Mouse (Mus musculus) neural tube, embryonic 15.5 days (tissue): ENCODE measurements around the gene Cfap299. TPM values are rescaled to one million over a fixed set of nuclear protein-coding genes. Genes with fewer than 3 reads are reported as not detected.

Source experiments
- ATAC-seq: fragments of 200-750 bp; cut with Nextera tagmentation; 2 replicates; pipeline ENCODE4 v1.8.0; 2017; ENCODE audit warnings: mild to moderate bottlenecking, moderate TSS enrichment, moderate library complexity; ENCODE audit not compliant: low FRiP score
- H3K27ac ChIP-seq: fragments of 300-500 bp; sonication (generic); replicated peaks from 2 replicates; pipeline ENCODE4 v1.5.1; 2015; ENCODE audit warnings: mild to moderate bottlenecking, inconsistent platforms
- H3K27me3 ChIP-seq: fragments of 300-500 bp; sonication (generic); replicated peaks from 2 replicates; pipeline ENCODE4 v1.6.1; 2015; ENCODE audit warnings: inconsistent platforms
- H3K36me3 ChIP-seq: fragments of 300-500 bp; sonication (generic); 2 replicates; pipeline ENCODE4 v1.6.1; 2015; ENCODE audit warnings: inconsistent platforms
- H3K4me1 ChIP-seq: fragments of 300-500 bp; sonication (generic); 2 replicates; pipeline ENCODE4 v1.6.1; 2015; ENCODE audit warnings: inconsistent platforms
- H3K4me2 ChIP-seq: fragments of 300-500 bp; sonication (generic); 2 replicates; pipeline ENCODE4 v1.6.1; 2015; ENCODE audit warnings: inconsistent platforms, mild to moderate bottlenecking, moderate library complexity
- H3K4me3 ChIP-seq: fragments of 300-500 bp; sonication (generic); replicated peaks from 2 replicates; pipeline ENCODE4 v1.5.1; 2015; ENCODE audit warnings: mild to moderate bottlenecking, inconsistent platforms
- H3K9ac ChIP-seq: fragments of 300-500 bp; sonication (generic); replicated peaks from 2 replicates; pipeline ENCODE4 v1.6.1; 2015; ENCODE audit warnings: mild to moderate bottlenecking, inconsistent platforms
- H3K9me3 ChIP-seq: fragments of 300-500 bp; sonication (generic); replicated peaks from 2 replicates; pipeline ENCODE4 v1.6.1; 2016; ENCODE audit warnings: inconsistent platforms
- WGBS: fragments of 180-500 bp; shearing (Covaris S2); methylation state at CpG from one replicate; pipeline ENCODE4 v1.1.7; 2015; ENCODE audit warnings: mixed read lengths; 5-methylcytosine and 5-hydroxymethylcytosine counted together
- polyA plus RNA-seq: library from polyadenylated mRNA; unstranded; fragments of >200 nt; fragmentation: Nextera tagmentation; extraction: Ambion mirVana; gene quantifications from 2 replicates; pipeline ENCODE4 v1.2.1, GENCODE M21; 2015

The Cfap299 gene
- polyA plus RNA-seq, 1 experiment from 2014 or later, result 1.9 TPM

- H3K27me3 ChIP-seq, result no peaks in the 10 kb centered on the region
- no peak within 1 kb of the TSS for H3K27ac ChIP-seq
- H3K4me1 ChIP-seq, result no peaks in the 10 kb centered on the region
- H3K4me2 ChIP-seq, result no peak within 1 kb of the TSS
- no peaks in the 10 kb centered on the region for H3K9me3 ChIP-seq
- no peak within 1 kb of the TSS for H3K9ac ChIP-seq
- no peak for ATAC-seq
- no peaks in the 10 kb centered on the region for H3K36me3 ChIP-seq
- H3K4me3 ChIP-seq, result no peak within 1 kb of the TSS
Measured at GRCm38 (mm10) chr5:98552395-98552794, 223.3 kb downstream of the Cfap299 start, which contains the start of gene Gm11111. Gene Gm11111, plus strand, starts transcription at chr5:98552695.

DNA sequence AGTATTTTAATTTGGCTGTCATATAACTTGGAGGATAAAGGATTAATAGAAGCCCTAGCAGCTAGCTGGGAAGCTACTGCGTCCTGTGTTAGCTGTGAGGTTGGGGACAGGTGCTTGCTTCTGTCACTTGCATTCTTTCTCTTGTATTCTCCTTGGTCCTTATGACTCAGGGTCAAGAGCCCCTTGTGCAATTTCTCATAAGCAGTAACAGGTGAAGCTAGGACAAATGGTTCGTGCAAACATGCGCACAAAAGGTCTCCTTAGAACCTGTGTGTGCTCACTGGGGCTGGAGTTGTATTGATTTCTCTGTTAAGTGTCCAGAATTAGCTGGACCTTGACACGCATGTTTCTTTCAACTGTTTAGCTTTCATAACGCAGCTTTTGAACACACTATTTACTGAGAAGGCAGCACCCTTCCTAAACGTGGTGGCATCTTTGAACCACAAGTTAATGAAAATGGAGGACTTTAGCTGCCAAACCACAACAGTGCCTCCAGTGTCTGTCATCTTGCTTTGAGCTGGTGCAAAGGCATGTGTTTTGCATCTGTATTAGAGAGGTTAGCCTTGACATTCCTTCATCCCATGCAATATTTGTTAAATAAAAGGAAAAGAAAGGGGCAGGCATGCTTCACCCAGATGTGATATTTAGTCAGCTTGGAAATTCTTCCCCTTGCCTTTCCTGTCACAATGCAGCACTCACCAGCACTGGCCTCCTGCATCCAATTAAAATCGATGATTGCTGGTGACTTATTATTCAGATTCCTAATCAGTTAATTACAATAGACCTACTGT is 223.9 kb downstream of the Cfap299 start:
- Histone ChIP-seq H3K27me3 (no peaks in the 10 kb centered on the region), H3K9me3 (no peaks in the 10 kb centered on the region), H3K9ac (no peak overlapping the region), H3K4me1 (no peaks in the 10 kb centered on the region), H3K36me3 (no peaks in the 10 kb centered on the region), H3K4me3 (no peak overlapping the region), H3K27ac (no peak overlapping the region), H3K4me2 (no peak overlapping the region)
- WGBS, result 76% methylated on average over 7 of the region's 7 CpGs
- ATAC-seq, result no peak

DNA sequence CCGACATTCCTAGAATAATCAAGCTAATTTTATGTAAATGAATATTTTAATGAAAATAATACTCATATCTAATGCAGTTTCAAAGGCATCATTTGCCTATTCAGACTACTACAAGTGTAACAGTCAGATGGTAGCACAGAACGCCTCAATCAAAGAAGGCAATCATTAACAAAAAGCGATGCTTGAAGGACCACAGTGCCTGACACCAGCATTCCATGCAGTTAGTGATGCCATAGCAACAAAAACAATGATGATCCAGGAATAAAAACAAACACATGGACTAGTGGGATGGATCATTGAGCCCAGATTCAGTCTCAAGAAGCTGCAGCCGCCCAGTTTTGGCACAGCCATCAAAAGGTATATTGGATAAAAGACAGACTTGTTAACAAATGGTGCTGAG is 232.2 kb downstream of the Cfap299 start:
- Histone ChIP-seq H3K4me2 (no peak overlapping the region), H3K4me1 (0 out of 2 replicates have a peak, but pooled peaks cover 4% of the 10 kb centered on the region), H3K4me3 (no peak overlapping the region), H3K27me3 (no peaks in the 10 kb centered on the region), H3K27ac (no peak overlapping the region), H3K36me3 (no peaks in the 10 kb centered on the region), H3K9me3 (no peaks in the 10 kb centered on the region), H3K9ac (no peak overlapping the region)
- WGBS, result 40% methylated on average over 4 of the region's 4 CpGs
- no peak for ATAC-seq

GRCm38 (mm10) chr5:98562806-98563205 is 233.7 kb downstream of the Cfap299 start:
- 73% methylated on average over 9 of the region's 9 CpGs for WGBS
- H3K27ac ChIP-seq, result no peak overlapping the region
- H3K27me3 ChIP-seq, result no peaks in the 10 kb centered on the region

GRCm38 (mm10) chr5:98563801-98564200 is 234.7 kb downstream of the Cfap299 start:
- Histone ChIP-seq H3K27me3 (no peaks in the 10 kb centered on the region), H3K9ac (no peak overlapping the region), H3K4me3 (no peak overlapping the region), H3K4me2 (no peak overlapping the region), H3K4me1 (0 out of 2 replicates have a peak, but pooled peaks cover 4% of the 10 kb centered on the region), H3K36me3 (no peaks in the 10 kb centered on the region), H3K9me3 (no peaks in the 10 kb centered on the region), H3K27ac (no peak overlapping the region)
- 44% methylated on average over 9 of the region's 9 CpGs for WGBS
- no peak for ATAC-seq

More at GRCm38 (mm10) chr5:98562806-98563205, 233.7 kb downstream of the Cfap299 start:
- no peaks in the 10 kb centered on the region for H3K36me3 ChIP-seq
- no peaks in the 10 kb centered on the region for H3K9me3 ChIP-seq
- no peak overlapping the region for H3K4me3 ChIP-seq
- ATAC-seq, result no peak
- H3K4me1 ChIP-seq, result 0 out of 2 replicates have a peak, but pooled peaks cover 4% of the 10 kb centered on the region
- no peak overlapping the region for H3K9ac ChIP-seq
- no peak overlapping the region for H3K4me2 ChIP-seq

DNA sequence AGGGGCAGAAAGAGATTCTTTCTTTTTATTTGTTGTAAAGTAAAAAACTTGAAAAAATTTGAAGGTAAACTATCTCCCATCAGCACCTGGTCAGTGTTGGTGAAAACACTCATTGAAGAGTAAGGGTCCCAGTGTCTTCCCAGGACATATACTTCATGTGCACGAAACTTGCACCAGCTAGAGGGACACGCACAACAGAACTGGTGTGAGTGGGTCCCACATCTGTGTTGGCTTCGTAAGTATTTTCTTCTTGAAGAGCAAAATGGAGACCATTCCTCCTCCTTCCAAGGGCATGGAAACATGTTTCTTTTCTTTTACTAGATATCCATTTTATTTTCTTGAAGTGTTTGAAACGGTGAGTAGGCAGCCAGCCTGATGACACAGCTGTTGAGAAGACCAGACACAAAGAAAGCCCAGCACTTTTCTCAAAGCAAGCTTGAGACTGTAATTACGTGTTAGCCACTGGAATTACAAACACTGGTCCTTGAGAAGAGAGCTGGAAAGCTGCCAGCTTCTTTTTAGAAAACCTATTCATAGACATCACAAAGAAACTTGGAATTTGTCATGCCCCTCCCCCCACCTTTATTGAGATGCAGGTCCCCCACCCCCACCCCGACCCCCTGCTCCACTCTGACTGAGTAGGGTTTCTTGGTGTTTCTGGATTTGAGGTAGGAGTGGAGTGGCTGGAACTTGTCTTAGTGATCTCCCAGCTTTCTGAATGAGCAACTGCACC is 237.5 kb downstream of the Cfap299 start:
- H3K4me2 ChIP-seq, result no peak overlapping the region
- no peak overlapping the region for H3K4me3 ChIP-seq
- H3K9me3 ChIP-seq, result no peaks in the 10 kb centered on the region
- H3K27me3 ChIP-seq, result no peaks in the 10 kb centered on the region
- H3K27ac ChIP-seq, result no peak overlapping the region
- ATAC-seq, result no peak
- no peak overlapping the region for H3K9ac ChIP-seq
- WGBS, result 28% methylated on average over 6 of the region's 6 CpGs
- 0 out of 2 replicates have a peak, but pooled peaks cover 4% of the 10 kb centered on the region for H3K4me1 ChIP-seq
- no peaks in the 10 kb centered on the region for H3K36me3 ChIP-seq

DNA sequence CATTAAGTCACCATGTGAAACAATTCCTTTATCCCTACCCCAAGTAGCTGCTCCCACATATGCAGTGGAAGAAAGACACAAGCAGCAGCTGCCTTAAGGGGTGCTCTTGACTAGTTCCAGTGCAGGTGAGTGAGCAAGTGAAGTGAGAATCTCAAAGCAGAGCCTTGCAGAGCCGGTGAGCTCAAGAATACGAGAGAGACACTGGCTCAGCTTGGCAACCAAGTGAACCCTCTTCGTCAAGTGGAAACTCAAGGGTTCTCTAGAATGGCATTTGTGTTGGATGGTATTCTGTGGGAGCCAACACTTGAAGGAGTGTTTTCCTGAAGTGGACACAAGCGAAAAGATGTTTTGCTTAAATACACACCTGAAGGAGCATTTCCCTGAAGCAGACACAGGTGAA is 239.4 kb downstream of the Cfap299 start:
- H3K4me2 ChIP-seq, result no peak overlapping the region
- no peak overlapping the region for H3K9ac ChIP-seq
- H3K4me3 ChIP-seq, result no peak overlapping the region
- no peak for ATAC-seq
- H3K9me3 ChIP-seq, result no peaks in the 10 kb centered on the region
- H3K36me3 ChIP-seq, result no peaks in the 10 kb centered on the region
- no peaks in the 10 kb centered on the region for H3K27me3 ChIP-seq
- H3K4me1 ChIP-seq, result 0 out of 2 replicates have a peak, but pooled peaks cover 4% of the 10 kb centered on the region
- WGBS, result 94% methylated on average over 4 of the region's 4 CpGs
- no peak overlapping the region for H3K27ac ChIP-seq

DNA sequence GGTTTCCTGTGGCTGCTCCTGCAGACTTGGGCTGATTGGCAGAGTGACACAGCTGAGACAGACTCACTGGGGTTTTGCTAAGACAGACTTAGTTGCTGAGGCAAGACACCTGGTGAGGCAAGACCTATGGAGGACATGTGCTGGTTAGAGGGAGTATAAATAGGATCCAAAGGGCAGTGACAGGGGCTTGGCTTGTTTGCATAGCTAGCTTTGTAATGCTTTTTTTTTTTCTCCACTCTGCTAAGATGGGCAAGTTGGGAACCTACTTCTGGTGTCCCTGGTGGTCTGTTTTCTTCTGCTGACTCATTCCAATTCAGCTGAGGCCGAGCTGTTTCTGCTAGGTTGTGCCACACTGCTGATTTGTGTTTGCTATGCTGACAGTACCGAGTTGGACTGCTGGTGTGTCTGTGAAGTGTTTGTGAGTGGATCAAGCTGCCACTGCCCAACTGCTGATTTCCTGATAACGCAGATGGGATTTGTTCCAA is 240.0 kb downstream of the Cfap299 start:
- Histone ChIP-seq H3K4me2 (no peak overlapping the region), H3K9ac (no peak overlapping the region), H3K27me3 (no peaks in the 10 kb centered on the region), H3K27ac (no peak overlapping the region), H3K4me1 (no peaks in the 10 kb centered on the region), H3K4me3 (no peak overlapping the region), H3K9me3 (no peaks in the 10 kb centered on the region), H3K36me3 (no peaks in the 10 kb centered on the region)
- WGBS, result 78% methylated on average over 3 of the region's 3 CpGs
- ATAC-seq, result no peak

GRCm38 (mm10) chr5:98572392-98572791 is 243.3 kb downstream of the Cfap299 start:
- Histone ChIP-seq H3K4me2 (no peak overlapping the region), H3K27ac (no peak overlapping the region), H3K4me3 (no peak overlapping the region), H3K9ac (no peak overlapping the region), H3K27me3 (no peaks in the 10 kb centered on the region), H3K36me3 (no peaks in the 10 kb centered on the region), H3K4me1 (peaks cover 6% of the 10 kb centered on the region; the same call in 1 of the 2 replicates), H3K9me3 (no peaks in the 10 kb centered on the region)
- 52% methylated on average over 4 of the region's 4 CpGs for WGBS
- no peak for ATAC-seq

- H3K4me1 ChIP-seq, result peaks cover 6% of the 10 kb centered on the region; the same call in 1 of the 2 replicates
- no peaks in the 10 kb centered on the region for H3K27me3 ChIP-seq
- no peak overlapping the region for H3K4me3 ChIP-seq
- no peaks in the 10 kb centered on the region for H3K36me3 ChIP-seq
- no peak overlapping the region for H3K4me2 ChIP-seq
- H3K27ac ChIP-seq, result no peak overlapping the region
- H3K9me3 ChIP-seq, result no peaks in the 10 kb centered on the region
- WGBS, result 52% methylated on average over 12 of the region's 12 CpGs
- no peak for ATAC-seq
- H3K9ac ChIP-seq, result no peak overlapping the region
Measured at GRCm38 (mm10) chr5:98574711-98575470, 245.8 kb downstream of the Cfap299 start.

GRCm38 (mm10) chr5:98575471-98575834 is 246.3 kb downstream of the Cfap299 start:
- Histone ChIP-seq H3K27ac (no peak overlapping the region), H3K4me3 (no peak overlapping the region), H3K27me3 (no peaks in the 10 kb centered on the region), H3K9me3 (no peaks in the 10 kb centered on the region), H3K9ac (no peak overlapping the region), H3K36me3 (no peaks in the 10 kb centered on the region), H3K4me1 (peaks cover 6% of the 10 kb centered on the region; the same call in 1 of the 2 replicates), H3K4me2 (no peak overlapping the region)
- WGBS, result 56% methylated on average over 4 of the region's 4 CpGs
- ATAC-seq, result no peak
